Mouse (Mus musculus): ENCODE results near the gene Trank1.
A peak's percentile ranks its signal among the peaks of the same experiment; 100 is the strongest.

Trank1 gene

DNA sequence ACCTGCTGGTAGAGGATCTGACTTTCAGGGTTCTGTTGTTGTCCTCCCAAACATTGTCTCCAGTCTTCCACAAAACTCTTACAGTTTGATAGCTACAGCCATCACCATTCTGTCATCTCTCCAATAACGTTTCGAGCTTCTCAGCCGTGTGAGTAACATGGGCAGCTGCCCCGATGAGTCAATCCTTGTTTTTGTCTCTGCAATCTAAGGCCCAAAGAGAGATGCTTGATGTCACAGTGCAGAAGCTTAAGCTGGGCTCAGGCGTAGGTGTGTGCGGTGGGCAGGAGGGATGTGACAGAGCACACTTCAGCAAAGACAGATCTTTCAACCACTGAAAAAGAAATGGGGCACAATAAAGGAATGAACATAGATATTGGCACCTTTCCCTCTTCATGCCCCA, 7.5 kb upstream of the Trank1 start:
- no peak for DNase-seq

DNA sequence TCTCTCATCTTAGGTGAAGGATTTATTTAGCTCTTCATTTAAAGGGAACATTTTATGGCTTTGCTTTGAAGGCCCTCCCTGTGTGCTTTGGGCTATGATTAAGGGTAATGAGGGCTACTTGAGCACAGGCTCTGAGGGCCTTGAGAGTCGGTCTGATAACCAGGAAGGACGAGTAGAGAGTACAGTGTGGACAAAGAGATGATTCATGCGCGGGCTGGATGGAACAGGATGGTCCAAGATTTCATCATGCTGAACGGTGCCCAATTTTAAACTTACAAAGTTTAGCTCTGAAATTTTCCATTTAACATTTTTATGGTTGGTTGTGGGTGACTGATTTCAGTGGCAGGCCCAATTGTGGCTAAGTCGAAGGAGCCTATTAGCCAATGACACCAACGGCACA, 5.4 kb upstream of the Trank1 start:
- DNase-seq, result no peak

DNA sequence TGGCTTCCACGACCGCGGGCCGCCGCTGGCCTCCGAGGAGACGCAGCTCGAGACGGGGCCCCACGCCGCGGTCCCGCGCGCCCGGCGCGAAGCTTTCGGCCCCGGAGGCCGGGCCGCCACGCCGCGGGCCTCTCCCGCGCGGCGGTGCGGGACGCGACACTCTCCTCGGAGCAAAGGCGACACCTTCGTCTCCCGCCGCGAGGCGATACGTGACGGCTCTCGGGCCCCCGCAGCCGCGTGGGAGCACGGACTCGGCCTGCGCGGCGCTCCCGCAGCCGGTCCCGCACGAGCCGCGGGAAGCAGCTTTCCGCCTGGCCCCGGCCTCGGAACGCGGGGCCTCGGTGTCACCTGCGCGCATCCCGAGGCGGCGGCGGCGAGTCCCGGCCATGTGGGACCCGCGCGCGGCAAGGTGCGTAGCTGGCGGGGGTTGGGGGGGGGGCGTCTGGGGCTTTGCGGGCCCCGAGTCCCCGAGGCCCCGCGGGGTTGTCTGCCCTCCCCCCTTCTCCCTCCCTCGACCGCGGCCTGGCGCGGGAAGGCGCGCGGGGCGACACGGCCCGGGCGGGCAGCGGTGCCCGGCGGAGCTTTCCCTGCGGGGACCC, 403 bp downstream of the Trank1 start:
- DNase-seq, result no peak

DNA sequence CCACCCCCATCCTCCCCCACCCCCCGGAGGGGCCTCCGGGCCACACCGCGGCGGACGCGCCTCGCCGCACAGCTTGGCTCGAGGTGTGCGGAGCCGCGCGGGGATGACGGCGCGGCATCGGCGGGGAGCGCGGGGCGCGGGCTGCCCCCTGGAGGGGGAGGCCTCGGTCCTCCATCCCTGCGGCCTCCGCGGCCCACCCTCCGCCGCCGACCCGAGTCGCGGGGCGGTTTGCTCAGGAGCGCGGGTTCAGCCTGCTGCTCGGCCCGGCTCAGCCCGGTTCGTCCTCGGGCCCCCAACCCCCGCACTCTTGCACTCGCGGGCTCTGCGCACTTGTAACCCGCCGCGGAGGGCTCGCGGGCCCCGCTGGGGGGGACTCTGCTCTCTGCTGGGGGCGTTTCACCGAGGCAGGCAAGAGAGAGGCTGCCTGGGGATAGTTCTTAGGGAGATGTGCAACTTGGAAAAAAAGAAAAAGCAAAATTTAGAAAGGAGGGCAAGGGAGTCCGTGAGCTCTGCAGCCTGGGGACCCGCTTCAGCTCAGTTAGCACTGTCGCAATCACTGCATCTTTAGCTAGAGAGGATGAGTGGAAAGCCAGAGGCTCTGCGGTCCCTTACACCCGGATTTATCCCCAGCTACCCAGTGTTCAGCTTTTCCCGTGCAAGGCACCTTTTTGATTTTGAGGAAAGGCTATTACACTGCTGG, 1.1 kb downstream of the Trank1 start:
- DNase-seq, result no peak

DNA sequence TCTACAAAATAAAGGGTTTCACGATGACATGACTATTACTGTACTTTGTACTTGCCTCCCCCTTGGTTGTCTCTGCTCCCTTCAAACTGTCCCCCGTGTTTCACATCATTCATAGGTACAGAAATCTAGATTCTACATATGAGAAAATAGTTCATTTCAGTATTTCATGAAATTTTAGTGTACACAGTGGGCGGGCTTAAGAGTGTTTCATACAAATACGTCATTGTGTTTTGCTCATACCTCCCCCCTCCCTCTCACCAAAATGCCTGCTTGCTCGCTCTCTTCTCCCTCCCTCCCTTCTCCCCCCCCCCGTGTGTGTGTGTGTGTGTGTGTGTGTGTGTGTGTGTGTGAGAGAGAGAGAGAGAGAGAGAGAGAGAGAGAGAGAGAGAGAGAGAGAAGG, 1.8 kb downstream of the Trank1 start:
- DNase-seq, result no peak

DNA sequence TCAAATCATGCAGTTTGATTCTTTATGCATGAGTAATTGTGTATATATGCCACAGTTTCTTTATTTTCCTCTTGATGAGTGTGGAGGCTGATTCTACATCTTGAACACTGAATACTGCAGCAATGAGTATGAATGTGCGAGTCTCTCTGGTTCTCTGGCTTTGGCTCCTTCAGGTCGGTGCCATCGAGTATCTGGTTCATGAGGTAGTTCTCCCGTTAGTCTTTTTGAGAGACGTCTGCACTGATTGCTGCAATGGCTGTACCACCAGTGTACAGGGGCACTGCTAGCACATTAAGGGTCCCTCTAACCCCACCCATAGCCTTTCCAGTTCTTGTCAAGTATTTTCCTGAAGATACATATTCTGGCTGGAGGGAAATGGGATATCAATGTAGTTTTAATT, 2.3 kb downstream of the Trank1 start:
- DNase-seq, result no peak

DNA sequence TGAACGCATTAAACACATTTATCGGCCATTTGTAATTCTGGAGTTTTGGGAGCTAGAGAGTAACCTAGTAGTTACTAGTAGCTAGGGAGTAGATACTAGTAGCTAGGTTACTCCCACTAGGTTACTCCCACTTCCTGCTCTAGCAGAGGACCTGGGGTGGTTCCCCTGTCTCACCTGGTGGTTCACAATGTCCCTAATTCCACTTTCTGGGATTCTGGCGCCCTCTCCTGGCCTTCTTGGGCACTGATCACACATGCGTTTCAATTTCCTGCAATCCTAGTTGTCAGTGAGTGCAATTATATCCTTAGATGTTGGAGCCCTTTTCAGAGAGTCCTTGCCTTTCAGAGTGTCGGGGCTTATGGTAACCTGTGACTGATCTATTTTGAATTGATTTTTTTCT, 2.7 kb downstream of the Trank1 start:
- DNase-seq, result peak; percentile 61

DNA sequence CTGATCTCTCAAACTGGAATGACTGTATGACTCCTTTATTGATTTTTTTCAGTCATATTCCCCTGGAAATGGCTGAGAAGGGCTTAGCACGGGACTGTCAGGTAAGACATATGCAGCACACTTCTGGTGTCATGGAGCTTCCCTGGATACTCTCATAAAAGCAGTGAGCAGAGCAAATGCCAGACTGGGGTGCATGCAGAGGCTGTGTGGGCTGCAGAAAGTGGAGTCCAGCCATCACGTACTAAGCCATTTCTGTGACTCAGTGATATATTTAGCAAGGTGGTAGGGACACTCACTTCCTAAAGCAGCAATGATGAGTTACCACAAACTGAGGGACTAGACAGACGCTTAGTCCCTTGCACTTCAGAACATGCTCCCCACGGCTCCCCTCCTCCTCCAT, 9.4 kb downstream of the Trank1 start:
- no peak for DNase-seq

DNA sequence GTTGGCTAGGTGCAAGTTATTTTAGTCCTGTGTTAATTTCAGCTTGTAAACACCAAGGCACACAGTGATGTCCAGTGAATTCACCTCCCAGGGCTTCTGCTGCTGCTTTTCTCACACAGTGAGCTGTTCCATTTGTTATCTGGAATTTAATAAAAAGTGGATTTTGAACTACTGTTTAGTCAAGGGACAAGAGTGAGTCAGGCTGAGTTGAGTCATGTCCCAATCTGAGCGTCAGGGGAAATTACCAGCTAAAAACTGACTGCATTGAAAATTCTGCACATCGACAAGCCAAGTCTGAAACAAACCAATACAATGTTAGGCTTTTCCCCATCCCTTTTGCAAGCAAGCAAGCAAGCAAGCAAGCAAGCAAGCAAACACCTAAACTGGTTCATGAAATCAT, 13.3 kb downstream of the Trank1 start:
- no peak for DNase-seq

DNA sequence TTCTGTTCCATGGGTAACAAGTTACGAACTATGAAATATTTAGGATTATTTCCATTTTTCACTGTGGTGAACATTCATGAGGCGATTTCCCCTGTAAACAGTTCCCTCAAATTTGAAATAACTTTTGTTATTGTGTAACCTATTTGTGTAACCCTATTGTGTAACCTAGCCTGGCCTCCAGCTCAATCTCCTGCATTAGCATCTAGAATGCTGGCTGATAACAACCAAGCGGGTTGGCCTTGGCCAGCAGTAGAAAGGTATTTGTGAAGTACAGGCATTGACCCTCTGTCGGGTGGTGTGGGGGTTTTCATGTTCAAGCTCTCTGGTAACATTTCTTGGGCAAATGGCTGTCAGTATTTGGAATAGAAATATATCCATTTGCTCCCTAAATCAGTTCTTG, 18.3 kb downstream of the Trank1 start:
- DNase-seq, result no peak

DNA sequence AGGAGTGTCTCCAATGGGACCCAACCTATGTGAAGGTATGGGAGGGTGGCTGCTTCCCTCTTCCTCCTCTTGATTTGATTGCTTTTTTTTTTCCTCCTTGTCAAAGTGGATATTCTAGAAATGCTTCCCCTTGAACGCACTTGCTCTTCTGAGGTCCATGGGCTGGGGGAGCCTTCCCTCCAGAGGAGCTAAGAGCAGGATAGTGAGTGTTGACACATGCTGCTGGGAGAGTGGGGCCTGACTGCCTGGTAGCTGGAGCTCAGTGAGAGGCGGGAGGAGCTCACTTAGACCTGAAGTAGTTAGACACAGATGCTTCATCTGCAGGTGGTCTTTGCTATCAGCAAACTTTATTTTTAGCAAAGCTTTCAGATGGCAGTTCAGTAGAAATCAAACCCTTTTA, 22.3 kb downstream of the Trank1 start:
- no peak for DNase-seq

DNA sequence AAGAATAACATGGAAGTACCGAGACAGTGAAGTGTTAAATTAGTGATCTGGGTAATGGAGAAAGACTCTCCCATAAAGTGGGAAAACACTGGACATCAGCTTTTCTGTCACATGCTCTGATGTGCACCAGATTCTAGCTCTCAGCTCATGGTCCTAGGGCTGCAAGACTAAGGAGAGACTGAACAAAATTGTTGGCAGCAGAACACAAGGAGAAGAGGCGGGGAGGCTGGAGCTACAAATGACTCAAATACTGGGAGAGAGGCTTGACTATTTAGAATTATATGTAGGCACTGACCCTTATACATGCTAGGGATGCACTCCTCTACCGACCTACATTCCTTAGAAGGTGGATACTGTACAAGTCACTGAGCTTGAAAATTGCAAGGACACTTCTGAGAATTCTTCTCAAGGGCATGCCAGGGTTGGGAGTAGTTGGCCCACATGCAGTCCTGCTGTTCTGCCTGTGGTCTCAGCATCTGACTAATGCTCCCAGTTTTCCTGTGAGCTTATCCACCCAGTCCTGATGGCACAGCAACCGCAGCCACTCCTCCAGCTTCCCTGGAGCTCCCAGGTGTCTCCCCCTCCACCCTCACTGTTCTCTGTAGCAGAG, 23.1 kb downstream of the Trank1 start:
- DNase-seq, result no peak

DNA sequence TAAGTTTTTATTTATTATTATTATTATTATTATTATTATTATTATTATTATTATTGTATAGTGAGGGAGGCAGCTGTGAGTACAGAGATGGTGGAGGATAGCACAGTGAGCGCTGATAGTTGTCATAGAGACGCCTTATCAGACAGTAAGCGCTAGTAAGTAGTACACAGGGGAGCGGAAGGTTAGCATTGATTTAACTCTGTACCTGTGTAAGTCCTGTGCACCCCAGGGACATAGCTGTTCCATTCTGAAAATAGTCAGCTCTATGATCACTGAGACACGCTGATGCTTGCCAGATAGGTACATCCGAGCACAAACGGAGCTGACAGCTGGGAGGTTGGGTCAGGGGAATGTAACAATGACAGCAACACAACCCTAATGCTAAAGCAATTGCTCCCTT, 39.7 kb downstream of the Trank1 start:
- DNase-seq, result no peak

DNA sequence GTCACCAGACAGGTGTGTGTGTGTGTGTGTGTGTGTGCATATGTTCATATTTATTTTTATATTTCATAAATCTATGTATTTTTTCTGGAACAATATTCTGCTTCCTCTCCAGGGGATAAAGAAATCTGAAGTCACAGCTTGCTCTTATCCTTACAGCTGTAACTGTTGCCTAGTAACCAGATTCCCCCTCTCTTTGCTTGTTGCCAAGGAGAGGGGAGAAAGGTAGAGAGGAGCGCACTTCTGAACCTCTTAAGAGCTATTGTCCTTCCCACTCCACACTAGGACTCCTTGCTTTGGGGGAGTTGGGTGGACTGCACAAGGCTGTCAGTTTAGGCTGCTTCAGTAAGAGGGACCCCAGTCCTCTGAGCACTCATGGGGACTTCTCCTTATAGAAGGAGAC, 40.1 kb downstream of the Trank1 start:
- no peak for DNase-seq

DNA sequence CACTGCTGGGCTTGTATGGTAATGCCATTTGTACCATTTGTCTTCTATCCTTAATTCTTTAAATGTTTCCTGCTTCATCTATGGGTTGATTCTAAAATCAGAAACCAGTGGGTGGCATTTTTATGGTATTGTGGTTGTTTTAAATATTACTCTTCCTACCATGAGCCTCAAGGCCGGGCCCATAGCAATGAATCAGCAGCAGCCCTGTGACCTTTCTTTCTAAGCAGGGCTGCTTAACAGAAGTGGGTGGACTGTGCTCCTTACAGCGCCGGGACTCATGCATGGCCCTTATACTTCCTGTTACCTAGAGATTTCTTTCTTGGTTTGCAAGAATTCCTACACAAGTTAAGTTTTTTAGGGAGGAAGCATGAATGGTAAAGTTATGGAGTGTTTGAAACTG, 41.1 kb downstream of the Trank1 start:
- no peak for DNase-seq

DNA sequence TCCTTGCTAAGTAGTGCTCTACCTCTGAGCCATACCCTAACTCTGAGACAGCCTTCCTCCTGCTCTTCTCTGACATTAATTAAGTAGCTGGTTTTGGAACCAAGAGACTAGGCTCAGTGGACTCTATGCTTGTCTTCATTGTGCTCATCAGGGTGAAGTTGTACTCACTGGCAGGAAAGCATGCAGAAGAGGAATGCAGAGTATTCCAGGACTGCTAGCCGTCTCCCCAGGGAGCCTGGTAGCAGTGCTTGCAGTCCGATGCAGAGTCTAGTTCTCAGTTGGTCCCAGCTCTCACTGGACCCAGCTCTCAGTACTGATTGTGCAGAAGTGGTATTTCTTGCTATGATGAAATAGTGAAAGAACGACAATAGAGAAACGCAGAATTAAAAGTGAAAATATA, 43.5 kb downstream of the Trank1 start:
- DNase-seq, result no peak

DNA sequence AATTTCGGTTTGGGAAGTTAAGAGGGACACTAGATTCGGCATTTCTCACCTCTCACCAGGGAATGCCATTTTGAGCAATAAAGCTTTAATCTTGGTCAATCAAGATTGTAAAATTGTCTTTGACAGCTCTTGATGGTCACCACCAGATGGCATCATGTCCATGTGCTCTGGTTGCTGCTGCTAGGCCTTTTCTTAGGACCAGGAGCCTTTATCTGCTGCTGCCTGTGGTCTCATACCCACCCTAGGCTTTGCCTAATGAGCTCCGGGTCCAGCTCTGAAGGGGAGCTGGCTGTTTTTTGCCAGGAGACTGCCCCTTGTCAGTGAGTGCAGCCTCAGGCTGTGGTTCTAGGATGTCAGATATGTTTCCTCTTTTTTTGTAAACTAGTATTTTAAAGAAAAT, 44.8 kb downstream of the Trank1 start:
- DNase-seq, result no peak

DNA sequence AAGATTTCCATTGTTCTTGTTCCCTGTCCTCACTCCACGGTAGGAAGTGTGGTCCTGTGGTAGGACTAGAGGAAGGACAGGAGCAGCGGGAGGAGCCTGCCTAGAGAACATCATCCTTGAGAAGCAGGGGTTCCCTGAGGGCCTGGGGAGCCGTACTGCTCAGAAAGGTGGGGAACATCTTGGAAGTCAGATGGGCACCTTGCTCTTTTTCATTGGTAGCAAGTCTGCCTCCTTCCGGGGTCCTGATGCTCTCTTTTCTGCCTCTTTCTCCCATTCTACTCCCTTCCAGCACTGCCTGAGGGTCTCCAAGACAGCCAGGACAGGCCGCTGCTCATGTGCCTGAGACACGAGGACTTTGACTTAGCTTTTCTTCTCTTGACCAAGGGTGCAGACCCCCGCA, 52.1 kb downstream of the Trank1 start:
- no peak for DNase-seq

DNA sequence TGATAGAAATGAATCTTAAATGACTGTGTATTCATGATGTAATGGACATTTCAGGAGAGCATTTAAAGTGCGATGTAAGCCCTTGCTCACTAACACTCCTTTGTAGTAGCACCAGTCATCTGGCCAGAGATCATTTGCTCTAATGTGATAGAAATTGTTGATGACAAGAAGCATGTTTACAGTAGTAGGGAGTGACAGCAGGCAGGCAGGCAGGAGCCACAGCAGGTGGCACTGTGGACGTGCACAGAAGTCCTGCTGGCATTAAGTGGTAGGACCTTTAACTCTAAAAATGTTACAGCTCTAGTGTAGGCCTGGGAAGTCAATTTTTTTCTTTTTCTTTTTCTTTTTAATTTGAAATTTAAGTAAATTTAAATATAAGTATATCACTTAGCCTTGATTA, 56.2 kb downstream of the Trank1 start:
- no peak for DNase-seq

DNA sequence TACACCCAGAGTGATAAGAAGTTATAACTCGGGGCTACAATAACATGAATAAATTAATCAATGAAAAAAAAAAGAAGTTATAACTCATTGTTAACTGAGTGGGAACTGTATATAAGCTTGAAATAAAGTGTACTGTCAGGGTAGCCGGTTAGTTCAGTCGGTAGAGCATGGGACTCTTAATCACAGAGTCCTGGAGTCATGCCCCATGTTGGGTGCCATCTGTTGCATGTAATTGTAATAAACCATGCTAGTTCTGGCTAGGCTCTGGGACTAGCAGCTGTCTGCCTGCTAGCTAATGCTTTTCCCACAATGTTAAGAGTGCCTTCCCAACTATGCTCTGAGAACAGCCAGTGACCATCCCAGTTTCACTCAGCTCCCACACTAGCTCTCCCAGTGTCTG, 60.5 kb downstream of the Trank1 start:
- no peak for DNase-seq

DNA sequence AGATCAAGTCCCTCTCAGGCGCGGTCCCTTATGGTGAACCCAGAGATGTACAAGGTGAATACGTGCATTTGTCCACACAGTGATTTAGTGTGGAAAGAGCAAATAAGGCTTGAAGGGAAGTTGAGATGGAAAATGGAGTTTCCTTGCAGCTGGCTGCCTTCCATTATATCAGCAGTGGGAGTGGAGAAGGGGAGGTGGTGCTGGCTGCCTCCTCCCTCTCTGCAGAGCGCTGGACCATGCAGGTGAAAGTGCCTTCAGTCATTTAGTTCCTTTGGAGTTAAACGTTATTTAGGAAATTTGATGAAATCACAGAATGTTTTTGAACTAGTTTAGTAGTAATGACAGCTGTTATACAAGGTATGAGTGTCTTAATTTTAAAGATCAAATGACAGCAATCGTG, 66.3 kb downstream of the Trank1 start:
- DNase-seq, result no peak

DNA sequence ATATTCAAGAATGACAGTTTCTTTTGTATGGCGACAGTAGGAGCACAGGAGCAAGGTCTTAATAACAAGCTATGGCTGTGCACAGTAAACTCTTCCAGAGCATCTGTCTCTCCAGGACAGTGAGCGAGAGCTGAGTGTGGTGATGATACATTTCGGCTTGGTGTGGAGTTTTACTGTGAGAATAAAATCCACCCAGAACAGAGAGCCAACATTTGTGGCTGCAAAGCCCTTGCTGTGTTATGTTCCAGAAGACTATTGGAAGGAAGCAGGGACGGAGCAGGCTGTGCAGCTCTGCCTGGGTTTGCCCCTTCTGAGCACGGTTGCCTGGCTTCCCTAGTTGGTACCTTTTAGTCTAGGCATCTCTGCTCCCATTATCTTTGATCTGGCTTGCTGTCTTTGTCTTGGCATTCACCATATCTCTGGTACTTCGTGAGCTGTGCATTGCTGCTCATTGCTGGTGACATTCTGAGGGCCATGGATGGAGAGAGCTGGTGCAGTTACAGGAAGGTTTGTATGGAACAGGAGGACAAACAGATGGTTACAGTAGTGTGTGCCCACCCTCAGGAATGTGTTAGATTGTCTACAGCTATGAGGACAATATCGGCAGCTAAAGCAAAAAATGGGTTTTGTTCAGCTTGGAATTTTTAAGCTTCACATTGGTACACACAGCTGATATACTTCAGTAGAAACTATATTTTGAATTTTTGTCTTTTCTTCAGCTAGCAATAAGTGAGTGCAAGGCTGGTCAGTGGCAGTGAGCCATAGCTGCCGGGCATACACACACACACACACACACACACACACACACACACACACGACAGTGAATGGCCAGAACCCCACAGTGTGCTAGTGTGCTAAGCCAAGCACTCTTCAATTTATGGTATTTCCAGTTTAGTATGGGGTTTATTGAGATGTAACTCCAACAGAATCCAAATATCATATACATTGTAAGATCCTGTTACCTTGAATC, 69.8 kb downstream of the Trank1 start:
- DNase-seq, result no peak

DNA sequence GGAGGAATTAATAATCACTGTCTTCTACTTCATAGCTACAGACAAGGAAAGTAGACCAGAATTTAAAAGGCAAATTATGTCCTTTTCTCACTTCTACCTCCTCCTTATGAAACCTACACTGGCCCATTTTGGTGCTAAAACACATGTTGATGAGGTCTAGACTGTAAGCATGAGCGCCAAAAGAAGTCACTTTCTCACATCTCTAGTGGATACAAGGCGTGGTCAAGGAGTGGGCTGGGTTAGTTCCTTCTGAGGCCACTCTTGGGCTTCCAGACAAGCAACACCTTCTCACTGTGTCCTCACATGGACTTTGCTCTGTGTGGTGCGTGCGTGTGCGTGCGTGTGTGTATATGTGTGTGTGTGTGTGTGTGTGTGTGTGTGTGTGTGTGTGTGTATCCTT, 70.9 kb downstream of the Trank1 start:
- no peak for DNase-seq

DNA sequence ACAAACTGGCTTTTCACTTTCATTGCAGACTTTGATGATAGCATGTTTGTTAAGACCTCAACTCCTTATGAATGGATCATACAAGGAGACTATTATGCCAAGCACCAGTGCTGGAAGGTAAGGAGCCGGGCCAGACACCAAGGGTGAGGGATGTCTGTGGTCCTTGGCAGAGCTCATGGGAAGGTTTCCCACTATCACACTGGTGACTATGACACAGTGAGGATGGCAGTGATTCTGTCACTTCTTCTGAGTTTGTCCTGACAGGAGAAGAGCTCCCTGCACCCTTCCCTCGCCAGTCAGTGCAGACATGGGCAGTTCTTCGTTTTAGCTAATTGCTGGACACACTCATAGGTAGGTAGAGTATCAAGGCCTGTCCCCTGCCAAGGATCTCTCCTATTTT, 71.5 kb downstream of the Trank1 start:
- DNase-seq, result no peak
